Mouse (Mus musculus): ENCODE measurements around the gene Atg7. TPM values are rescaled to one million over a fixed set of nuclear protein-coding genes. Genes with fewer than 3 reads are reported as not detected.

Gene Atg7
- polyA plus RNA-seq, 1 experiment from 2014 or later: 21.6 TPM

GRCm38 (mm10) chr6:114891771-114892170 is 248.9 kb downstream of the Atg7 start:
- Histone ChIP-seq H3K4me2 (no peak overlapping the region), H3K36me3 (ENCODE audit: insufficient read depth) (peaks cover 38% of the 10 kb centered on the region), H3K4me1 (ENCODE audit: insufficient read depth) (peaks cover 65% of the 10 kb centered on the region), H3K4me3 (ENCODE audit: low read depth, low read length) (no peak overlapping the region), H3K27ac (ENCODE audit: low read depth) (peak overlapping the region; percentile 80), H3K27me3 (ENCODE audit: insufficient read depth, low read length) (no peaks in the 10 kb centered on the region), H3K9ac (peak overlapping the region; percentile 29; the same call in 1 of the 2 replicates), H3K9me3 (ENCODE audit: low read depth, low read length) (no peaks in the 10 kb centered on the region)
- WGBS: 47% methylated on average over 12 of the region's 12 CpGs
- DNase-seq (no peak), ATAC-seq (ENCODE audit: insufficient read depth) (no peak)
- no peak for TF ChIP-seq CTCF (IDR thresholded peaks at IDR 0.05; ENCODE audit: low read depth)

GRCm38 (mm10) chr6:114892363-114892762 is 249.5 kb downstream of the Atg7 start:
- H3K4me3 ChIP-seq (ENCODE audit: low read depth, low read length): no peak overlapping the region
- 22% methylated on average over 6 of the region's 6 CpGs for WGBS
- ATAC-seq (ENCODE audit: insufficient read depth) (no peak), DNase-seq (peak; percentile 60)
- no peak for TF ChIP-seq CTCF (IDR thresholded peaks at IDR 0.05; ENCODE audit: low read depth)
- peak overlapping the region; percentile 29; the same call in 1 of the 2 replicates for H3K9ac ChIP-seq
- no peaks in the 10 kb centered on the region for H3K27me3 ChIP-seq (ENCODE audit: insufficient read depth, low read length)
- H3K36me3 ChIP-seq (ENCODE audit: insufficient read depth): peaks cover 39% of the 10 kb centered on the region
- H3K4me2 ChIP-seq: peak overlapping the region; percentile 10; the same call in 1 of the 2 replicates
- H3K4me1 ChIP-seq (ENCODE audit: insufficient read depth): peaks cover 61% of the 10 kb centered on the region
- H3K9me3 ChIP-seq (ENCODE audit: low read depth, low read length): no peaks in the 10 kb centered on the region
- peak overlapping the region; percentile 80 for H3K27ac ChIP-seq (ENCODE audit: low read depth)

GRCm38 (mm10) chr6:114893427-114894209 is 250.7 kb downstream of the Atg7 start:
- H3K9me3 ChIP-seq (ENCODE audit: low read depth, low read length): no peaks in the 10 kb centered on the region
- peak overlapping the region; percentile 25 for H3K4me2 ChIP-seq
- no peak overlapping the region for H3K4me3 ChIP-seq (ENCODE audit: low read depth, low read length)
- peak overlapping the region; percentile 77 for H3K27ac ChIP-seq (ENCODE audit: low read depth)
- H3K27me3 ChIP-seq (ENCODE audit: insufficient read depth, low read length): no peaks in the 10 kb centered on the region
- H3K4me1 ChIP-seq (ENCODE audit: insufficient read depth): peaks cover 54% of the 10 kb centered on the region
- H3K36me3 ChIP-seq (ENCODE audit: insufficient read depth): peaks cover 33% of the 10 kb centered on the region
- peak; percentile 66 for DNase-seq
- ATAC-seq (ENCODE audit: insufficient read depth): no peak
- peak; percentile 11 for TF ChIP-seq CTCF (IDR thresholded peaks at IDR 0.05; ENCODE audit: low read depth)
- peak overlapping the region; percentile 33 for H3K9ac ChIP-seq
- WGBS: 32% methylated on average over 20 of the region's 20 CpGs

GRCm38 (mm10) chr6:114894548-114895106 is 251.7 kb downstream of the Atg7 start:
- peak overlapping the region; percentile 77 for H3K27ac ChIP-seq (ENCODE audit: low read depth)
- H3K9ac ChIP-seq: no peak overlapping the region
- peaks cover 47% of the 10 kb centered on the region for H3K4me1 ChIP-seq (ENCODE audit: insufficient read depth)
- TF ChIP-seq CTCF (IDR thresholded peaks at IDR 0.05; ENCODE audit: low read depth): peak; percentile 53
- no peak overlapping the region for H3K4me3 ChIP-seq (ENCODE audit: low read depth, low read length)
- H3K27me3 ChIP-seq (ENCODE audit: insufficient read depth, low read length): no peaks in the 10 kb centered on the region
- no peaks in the 10 kb centered on the region for H3K9me3 ChIP-seq (ENCODE audit: low read depth, low read length)
- peak overlapping the region; percentile 25 for H3K4me2 ChIP-seq
- no peak for DNase-seq
- 39% methylated on average over 4 of the region's 4 CpGs for WGBS
- no peak for ATAC-seq (ENCODE audit: insufficient read depth)
- peaks cover 36% of the 10 kb centered on the region for H3K36me3 ChIP-seq (ENCODE audit: insufficient read depth)

GRCm38 (mm10) chr6:114895191-114895590 is 252.3 kb downstream of the Atg7 start:
- no peak overlapping the region for H3K4me2 ChIP-seq
- H3K4me1 ChIP-seq (ENCODE audit: insufficient read depth): peaks cover 50% of the 10 kb centered on the region
- WGBS: 72% methylated on average over 7 of the region's 7 CpGs
- TF ChIP-seq CTCF (IDR thresholded peaks at IDR 0.05; ENCODE audit: low read depth): no peak
- DNase-seq (no peak), ATAC-seq (ENCODE audit: insufficient read depth) (no peak)
- no peaks in the 10 kb centered on the region for H3K27me3 ChIP-seq (ENCODE audit: insufficient read depth, low read length)
- H3K36me3 ChIP-seq (ENCODE audit: insufficient read depth): peaks cover 35% of the 10 kb centered on the region
- H3K9me3 ChIP-seq (ENCODE audit: low read depth, low read length): no peaks in the 10 kb centered on the region
- H3K4me3 ChIP-seq (ENCODE audit: low read depth, low read length): no peak overlapping the region
- H3K9ac ChIP-seq: no peak overlapping the region
- no peak overlapping the region; the same call in 1 of the 2 replicates for H3K27ac ChIP-seq (ENCODE audit: low read depth)

GRCm38 (mm10) chr6:114896281-114896680 is 253.4 kb downstream of the Atg7 start:
- peak; percentile 59 for DNase-seq
- no peak for TF ChIP-seq CTCF (IDR thresholded peaks at IDR 0.05; ENCODE audit: low read depth)
- Histone ChIP-seq H3K27me3 (ENCODE audit: insufficient read depth, low read length) (no peaks in the 10 kb centered on the region), H3K36me3 (ENCODE audit: insufficient read depth) (peaks cover 30% of the 10 kb centered on the region), H3K9ac (no peak overlapping the region), H3K27ac (ENCODE audit: low read depth) (0 out of 2 replicates have a peak overlapping the region, but pooled peaks have one; percentile 43), H3K4me2 (no peak overlapping the region), H3K4me3 (ENCODE audit: low read depth, low read length) (no peak overlapping the region), H3K4me1 (ENCODE audit: insufficient read depth) (peaks cover 53% of the 10 kb centered on the region), H3K9me3 (ENCODE audit: low read depth, low read length) (no peaks in the 10 kb centered on the region)
- ATAC-seq (ENCODE audit: insufficient read depth): no peak
- WGBS: 36% methylated on average over 2 of the region's 2 CpGs

GRCm38 (mm10) chr6:114898949-114899348 is 256.1 kb downstream of the Atg7 start:
- H3K4me1 ChIP-seq (ENCODE audit: insufficient read depth): peaks cover 55% of the 10 kb centered on the region
- no peak for TF ChIP-seq CTCF (IDR thresholded peaks at IDR 0.05; ENCODE audit: low read depth)
- 0 out of 2 replicates have a peak overlapping the region, but pooled peaks have one; percentile 89 for H3K27ac ChIP-seq (ENCODE audit: low read depth)
- no peaks in the 10 kb centered on the region for H3K27me3 ChIP-seq (ENCODE audit: insufficient read depth, low read length)
- H3K9me3 ChIP-seq (ENCODE audit: low read depth, low read length): no peaks in the 10 kb centered on the region
- DNase-seq (no peak), ATAC-seq (ENCODE audit: insufficient read depth) (no peak)
- WGBS: 88% methylated on average over 4 of the region's 4 CpGs
- no peak overlapping the region for H3K9ac ChIP-seq
- H3K4me3 ChIP-seq (ENCODE audit: low read depth, low read length): no peak overlapping the region
- no peak overlapping the region for H3K4me2 ChIP-seq
- peaks cover 30% of the 10 kb centered on the region for H3K36me3 ChIP-seq (ENCODE audit: insufficient read depth)
